ENCODE assay signal across 8 mouse cellular contexts in genomic region chr8:72310849-72311506, GRCm38 (mm10). TPM values are rescaled to one million over a fixed set of nuclear protein-coding genes. Genes with fewer than 3 reads are reported as not detected.
DNase-seq lines count a peak whose midpoint lies in the region; ATAC-seq lines count a peak whose summit lies in the region.

No protein-coding gene starts in this region.

- peak overlapping the region; percentile 34; the same call in 1 of the 2 replicates for H3K27ac ChIP-seq in brown adipose tissue, adult 24 weeks (replicated peaks; ENCODE audit: low read depth, low read length)
- H3K27ac ChIP-seq in kidney, embryonic 15.5 days: no peak overlapping the region
- no peak overlapping the region for H3K27ac ChIP-seq in liver, embryonic 13.5 days

- no peaks in the 10 kb centered on the region for H3K36me3 ChIP-seq in kidney, embryonic 15.5 days
- H3K36me3 ChIP-seq in liver, embryonic 13.5 days: no peaks in the 10 kb centered on the region

- H3K9me3 ChIP-seq in kidney, embryonic 15.5 days (replicated peaks): no peaks in the 10 kb centered on the region
- H3K9me3 ChIP-seq in liver, embryonic 13.5 days (replicated peaks): no peaks in the 10 kb centered on the region

- H3K4me1 ChIP-seq in brown adipose tissue, adult 24 weeks (ENCODE audit: control insufficient read depth, insufficient read depth, insufficient read length, low read length): peaks cover 12% of the 10 kb centered on the region
- H3K4me1 ChIP-seq in kidney, embryonic 15.5 days: peaks cover 6% of the 10 kb centered on the region; the same call in 1 of the 2 replicates
- peaks cover 18% of the 10 kb centered on the region for H3K4me1 ChIP-seq in liver, embryonic 13.5 days (replicated peaks)

- H3K4me3 ChIP-seq in brown adipose tissue, adult 24 weeks (ENCODE audit: insufficient read depth, low read depth, low read length): no peak overlapping the region
- H3K4me3 ChIP-seq in kidney, embryonic 15.5 days (replicated peaks): no peak overlapping the region
- no peak overlapping the region for H3K4me3 ChIP-seq in liver, embryonic 13.5 days (replicated peaks)

- H3K27me3 ChIP-seq in kidney, embryonic 15.5 days: no peaks in the 10 kb centered on the region
- no peaks in the 10 kb centered on the region for H3K27me3 ChIP-seq in liver, embryonic 13.5 days

- ATAC-seq in kidney, embryonic 15.5 days (replicated peaks; ENCODE audit: low FRiP score): 0 out of 2 replicates have a peak, but pooled peaks have one; percentile 30
- peak; percentile 61 for ATAC-seq in liver, embryonic 13.5 days (ENCODE audit: low read depth)

- H3K4me2 ChIP-seq in kidney, embryonic 15.5 days: no peak overlapping the region
- no peak overlapping the region for H3K4me2 ChIP-seq in liver, embryonic 13.5 days

- no peak overlapping the region for H3K9ac ChIP-seq in kidney, embryonic 15.5 days
- H3K9ac ChIP-seq in liver, embryonic 13.5 days: no peak overlapping the region

- DNase-seq in retina, postnatal 1 day: peak; percentile 49
- no peak for DNase-seq in retina, embryonic 14.5 days (ENCODE audit: low spot score)
- DNase-seq in heart, adult 18-20 months: peak; percentile 89 to 92
- no peak for DNase-seq in liver, embryonic 13.5 days
- peak; percentile 33 for DNase-seq in right cerebral cortex, postnatal 4 days
- DNase-seq in T-cell, adult 2 months (ENCODE audit: low spot score): no peak

- WGBS in kidney, embryonic 15.5 days: 53% methylated on average over 8 of the region's 8 CpGs
- WGBS in liver, embryonic 13.5 days (ENCODE audit: insufficient replicate concordance): 57% methylated on average over 8 of the region's 8 CpGs

RNA-seq across cellular contexts. Expression of gene Gm10282, which starts 5.9 kb away (rescaled TPM):
- not detected in 2 replicates for polyA plus RNA-seq in brown adipose tissue, adult 24 weeks (2012; ENCODE audit: insufficient read depth, insufficient read length, missing spikeins)
- 1 to 10 TPM; 5.9 to 9.5 TPM for total RNA-seq in heart, adult 18-20 months (2021)
- polyA plus RNA-seq in kidney, embryonic 15.5 days (2015; fragmentation: Nextera tagmentation; extraction: Ambion mirVana): 29.0 and 30.3 TPM in 2 replicates
- 8.9 and 11.2 TPM in 2 replicates for polyA plus RNA-seq in liver, embryonic 13.5 days (2015; fragmentation: Nextera tagmentation; extraction: Ambion mirVana)

RNA-seq across cellular contexts. Expression of gene Klf2, which starts 7.9 kb away (rescaled TPM):
- 30.6 and 88.0 TPM in 2 replicates for polyA plus RNA-seq in brown adipose tissue, adult 24 weeks (2012; ENCODE audit: insufficient read depth, insufficient read length, missing spikeins)
- 10 to 100 TPM; 74.3 to 76.9 TPM for total RNA-seq in heart, adult 18-20 months (2021)
- polyA plus RNA-seq in kidney, embryonic 15.5 days (2015; fragmentation: Nextera tagmentation; extraction: Ambion mirVana): 12.6 and 14.0 TPM in 2 replicates
- polyA plus RNA-seq in liver, embryonic 13.5 days (2015; fragmentation: Nextera tagmentation; extraction: Ambion mirVana): 2.1 and 2.9 TPM in 2 replicates

Comparison
In these comparisons a context has a peak if more than half of its experiments do, and no peak if none do; other contexts are left out.
1. DNase-seq: peak in retina, postnatal 1 day (single experiment), heart, adult 18-20 months (2 of 2) and right cerebral cortex, postnatal 4 days (single experiment); none in retina, embryonic 14.5 days (single experiment), liver, embryonic 13.5 days (single experiment) and T-cell, adult 2 months (single experiment).